Mouse (Mus musculus) CD4-positive, CD25-positive, alpha-beta regulatory T cell, adult 2 months (primary cell): ENCODE measurements around the gene Cobll1.

Experiments
- DNase-seq: peaks from one replicate; pipeline ENCODE4 v3.0.0-alpha.2; 2012; ENCODE audit warnings: low read depth, low spot score

The Cobll1 gene

DNA sequence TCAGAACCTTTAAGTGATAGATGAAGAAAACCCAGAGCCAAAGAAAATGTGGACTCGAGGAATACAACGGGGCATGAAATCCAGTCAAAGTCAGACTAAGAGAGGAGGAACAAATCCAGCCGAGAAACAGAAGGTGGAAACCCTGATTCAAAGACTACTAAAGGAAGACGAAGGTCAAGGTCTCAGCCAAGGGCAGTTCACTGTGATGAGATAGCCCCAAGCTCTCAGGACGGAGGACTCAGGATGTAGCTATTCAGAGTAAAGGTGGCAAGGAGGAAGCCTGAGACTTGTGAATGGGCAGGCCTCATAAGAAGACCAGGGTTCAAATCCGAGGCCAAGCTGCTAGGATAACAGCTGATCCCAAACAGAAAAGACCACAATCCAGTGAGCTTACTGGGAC is 90.3 kb downstream of the Cobll1 start:
- no peak for DNase-seq

DNA sequence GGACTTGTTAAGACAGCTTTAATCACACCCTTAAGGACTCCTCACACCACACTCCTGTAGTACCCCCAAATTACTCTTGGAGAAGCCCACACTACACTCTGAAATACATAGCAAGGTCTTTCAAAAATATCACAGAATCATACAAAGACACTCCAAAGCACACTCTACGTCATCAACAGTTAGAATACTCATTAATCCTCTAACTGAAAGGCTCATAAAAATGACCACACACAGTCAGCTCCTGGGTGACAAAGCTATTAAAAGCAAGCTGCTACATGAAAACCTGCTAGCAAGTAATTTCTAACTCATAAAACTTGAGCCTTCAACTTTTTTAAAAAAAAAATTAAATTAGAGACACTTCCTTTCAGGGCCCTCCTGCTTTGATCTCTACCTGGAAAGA is 91.8 kb downstream of the Cobll1 start:
- no peak for DNase-seq

DNA sequence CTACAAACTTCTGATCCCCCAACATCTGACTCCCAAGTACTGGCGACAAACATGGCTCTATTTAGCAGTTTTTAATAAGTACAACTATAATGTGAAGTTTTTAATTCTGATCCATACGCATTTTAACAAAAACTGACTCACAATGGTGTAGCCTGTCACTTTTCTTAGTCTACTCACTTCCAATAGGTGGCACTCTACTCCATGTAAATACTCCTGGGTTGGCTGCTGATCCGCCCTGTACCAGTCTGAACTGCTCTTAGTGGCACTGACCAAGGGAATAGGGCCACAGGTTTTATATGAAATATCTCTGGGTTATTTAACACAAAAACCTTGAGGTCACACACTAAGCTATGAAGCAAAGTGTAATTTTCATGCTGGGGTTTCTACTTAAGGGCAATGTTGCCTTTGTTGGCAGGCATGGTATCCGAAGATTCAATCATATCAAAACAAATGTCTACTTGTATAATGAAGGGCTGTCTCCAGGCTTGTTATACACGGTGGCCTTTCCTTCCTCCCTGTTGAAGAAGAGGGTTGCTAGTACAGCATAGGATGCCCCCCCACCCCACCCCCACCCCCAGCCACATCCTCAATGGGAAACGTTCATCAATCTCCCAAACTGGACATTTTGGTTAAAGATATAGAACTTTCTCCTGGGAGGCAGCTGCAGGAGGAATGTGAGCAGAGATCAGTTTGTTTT is 93.6 kb downstream of the Cobll1 start:
- peak; percentile 73 for DNase-seq

DNA sequence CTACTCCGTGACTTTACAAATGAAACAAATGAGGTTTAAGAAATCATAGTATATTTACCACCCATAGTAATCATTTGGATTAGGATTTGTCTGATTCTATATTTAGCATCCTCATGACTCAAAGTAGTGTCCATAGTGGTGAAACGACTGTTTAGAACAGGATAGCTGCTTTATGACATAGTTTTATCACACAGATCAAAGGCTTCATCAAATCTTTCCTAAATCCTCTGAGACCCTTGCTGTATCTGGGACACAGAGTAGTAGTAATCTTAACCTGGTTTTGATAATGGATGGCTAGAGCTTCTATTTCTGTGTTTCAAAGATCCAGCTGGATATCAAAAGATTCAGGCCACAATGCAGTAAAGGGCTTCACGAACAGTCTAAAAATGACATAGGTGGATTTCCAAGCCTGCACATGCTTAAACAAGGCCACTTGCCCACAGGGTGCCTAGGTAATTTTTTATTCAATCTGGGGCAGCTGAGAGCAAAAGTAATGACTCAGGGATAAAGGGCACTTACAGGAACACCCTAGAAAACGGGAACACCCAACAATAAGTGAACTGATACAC is 98.0 kb downstream of the Cobll1 start:
- DNase-seq = no peak

DNA sequence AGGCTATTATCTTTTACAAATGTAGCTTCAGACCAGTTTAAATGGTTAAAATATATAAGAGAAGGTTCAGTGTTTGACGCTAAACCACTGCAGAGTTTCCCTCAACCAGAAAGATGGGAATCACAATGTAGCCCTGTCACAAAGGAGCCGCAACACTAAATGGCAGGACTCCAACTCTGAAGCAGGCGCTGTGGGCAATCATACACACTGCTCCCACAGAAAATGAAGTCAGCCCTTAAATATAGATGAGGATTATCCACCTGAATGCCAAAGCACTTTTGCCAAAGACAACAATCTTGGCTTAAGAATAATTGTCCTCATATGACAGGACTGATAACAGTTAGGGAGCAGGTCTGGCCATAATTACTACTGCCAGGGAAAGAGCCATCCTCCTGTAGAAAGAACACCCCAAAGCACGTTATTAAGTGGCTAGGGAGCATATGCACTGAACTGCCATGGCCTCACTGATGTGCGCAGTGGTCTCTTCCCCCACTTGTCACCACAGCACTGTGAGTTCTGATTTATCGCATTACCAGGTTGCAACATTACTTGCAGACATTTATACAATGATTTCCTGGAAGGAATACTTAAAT is 98.8 kb downstream of the Cobll1 start:
- no peak for DNase-seq

DNA sequence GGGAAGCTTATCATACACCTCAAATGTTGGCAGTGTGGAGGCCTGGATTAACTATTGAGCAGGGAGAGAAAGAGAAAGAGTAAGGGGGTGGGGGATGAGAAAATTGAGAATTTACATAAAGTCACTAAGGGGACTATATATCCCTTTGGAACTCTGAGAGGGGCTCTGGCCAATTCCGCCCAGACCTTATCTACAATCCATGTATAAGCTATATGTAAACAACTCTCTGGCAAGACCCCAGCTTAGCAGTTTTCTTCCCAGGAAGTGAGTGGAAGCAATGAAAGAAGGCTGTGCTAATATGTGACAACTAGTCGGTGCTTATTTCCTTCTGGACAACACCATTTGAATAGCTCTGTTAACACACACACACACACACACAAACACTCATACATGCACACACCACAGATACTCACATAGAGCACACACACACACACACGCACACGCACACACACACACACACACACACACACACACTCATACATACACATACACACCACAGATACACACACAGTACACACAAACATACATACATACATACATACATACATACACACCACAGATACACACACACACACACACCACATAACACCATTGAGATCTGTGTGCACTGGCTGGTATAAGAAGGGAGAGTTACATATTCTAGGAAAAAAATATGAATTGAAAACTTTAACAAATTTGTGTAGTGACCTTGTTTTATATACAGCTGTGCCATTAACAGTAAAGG is 99.4 kb downstream of the Cobll1 start:
- DNase-seq = no peak

DNA sequence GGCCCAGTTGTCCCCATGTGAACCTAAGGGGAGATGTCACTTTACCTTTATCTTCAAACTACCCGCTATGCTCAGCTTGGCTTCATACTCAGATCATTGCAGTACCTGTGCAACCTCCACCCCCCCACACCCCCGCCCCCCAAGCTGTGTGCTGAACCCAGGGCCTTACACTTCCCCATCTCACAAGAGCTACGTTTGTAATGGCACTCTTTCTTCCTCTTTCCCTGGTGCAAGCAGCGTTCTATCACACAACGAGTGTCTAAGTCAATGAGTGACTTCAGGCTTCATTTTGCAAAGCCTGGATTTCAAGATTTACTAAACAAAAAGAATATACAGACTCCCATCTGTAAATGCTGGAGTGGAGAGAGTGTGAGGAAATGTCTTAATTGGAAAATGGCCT is 100.2 kb downstream of the Cobll1 start:
- no peak for DNase-seq

DNA sequence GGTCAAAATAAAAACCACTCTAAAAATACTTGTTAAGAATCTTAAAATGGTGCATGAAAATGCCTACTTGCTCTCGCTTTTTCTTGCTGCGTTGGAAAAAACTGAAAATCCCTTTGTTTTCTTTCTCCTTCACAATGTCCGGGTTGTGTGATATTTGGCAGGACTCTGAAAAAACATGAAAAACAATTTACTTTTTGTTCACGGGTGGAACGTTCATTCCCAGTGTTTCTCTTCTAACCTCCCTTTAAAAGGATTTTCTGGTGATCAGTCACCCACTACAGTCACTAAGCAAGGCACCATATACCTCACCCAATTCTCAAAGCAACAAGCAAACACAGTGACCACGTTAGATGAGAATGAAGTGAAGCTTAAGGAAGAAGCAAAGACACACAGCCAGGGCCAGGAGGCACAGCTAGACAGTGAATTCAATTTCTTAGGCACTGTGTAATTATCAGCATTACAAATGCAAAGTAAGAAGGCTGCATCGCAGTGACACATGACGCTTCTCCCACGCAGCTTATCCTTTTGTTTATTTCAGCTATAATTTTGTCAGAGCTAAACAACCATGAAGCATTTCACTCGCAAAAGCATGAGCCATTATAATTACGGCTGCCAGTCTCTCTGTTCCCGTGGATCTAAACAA is 112.9 kb downstream of the Cobll1 start:
- no peak for DNase-seq

DNA sequence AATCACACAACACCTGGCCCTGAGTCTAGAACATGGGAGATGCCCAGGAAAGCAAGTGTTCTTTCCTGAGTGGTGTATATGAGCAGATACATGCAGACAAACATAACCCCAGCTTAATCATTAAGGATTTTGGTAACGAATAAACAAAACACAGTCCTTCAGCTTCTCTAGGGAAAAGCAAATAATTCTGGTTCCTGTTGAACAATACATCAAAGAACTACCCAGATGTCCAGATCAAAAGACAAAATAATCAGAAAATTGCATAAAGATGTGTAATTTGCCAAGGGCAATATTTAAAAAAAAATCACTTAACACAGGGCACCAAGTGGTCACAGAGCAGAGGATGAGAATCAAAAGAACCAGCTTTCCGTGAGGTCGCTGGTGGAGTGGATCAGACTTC is 115.5 kb downstream of the Cobll1 start:
- no peak for DNase-seq

DNA sequence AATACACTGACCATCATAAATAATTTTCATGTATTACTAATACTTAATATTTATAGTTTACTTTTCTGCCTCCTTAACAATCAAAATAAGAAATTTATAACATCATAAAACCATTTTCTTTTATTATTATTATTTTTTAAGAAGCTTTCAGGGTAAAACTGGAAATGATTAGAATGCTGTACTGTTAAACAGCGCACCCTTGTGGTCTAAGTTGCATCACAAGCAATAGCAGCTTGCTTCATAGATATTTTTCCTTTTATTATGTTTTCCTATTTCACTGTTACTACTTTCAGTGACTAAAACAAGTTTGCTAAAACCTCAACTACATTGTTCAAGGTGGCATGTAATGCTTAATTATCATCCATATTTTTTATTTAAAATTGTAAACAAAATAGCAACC is 117.8 kb downstream of the Cobll1 start:
- DNase-seq = peak; percentile 57

DNA sequence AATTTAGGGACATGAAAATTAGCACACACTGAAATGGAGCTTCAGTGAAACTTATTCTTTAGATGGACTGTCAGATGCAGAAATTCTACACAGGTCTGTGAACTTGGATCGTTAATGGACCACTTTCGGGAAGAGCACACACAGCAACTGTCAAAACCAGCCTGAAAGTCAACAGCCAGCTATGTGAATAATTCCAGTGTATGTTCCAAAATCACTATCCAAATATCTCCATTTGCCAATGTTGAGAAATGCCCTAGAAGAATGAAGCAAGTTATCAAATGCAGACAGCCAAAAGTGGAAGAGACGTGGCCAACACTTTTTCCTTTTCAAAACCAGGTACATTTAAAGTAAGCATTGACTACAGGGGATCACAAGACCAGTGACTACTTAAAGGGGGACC is 118.2 kb downstream of the Cobll1 start:
- DNase-seq = no peak

DNA sequence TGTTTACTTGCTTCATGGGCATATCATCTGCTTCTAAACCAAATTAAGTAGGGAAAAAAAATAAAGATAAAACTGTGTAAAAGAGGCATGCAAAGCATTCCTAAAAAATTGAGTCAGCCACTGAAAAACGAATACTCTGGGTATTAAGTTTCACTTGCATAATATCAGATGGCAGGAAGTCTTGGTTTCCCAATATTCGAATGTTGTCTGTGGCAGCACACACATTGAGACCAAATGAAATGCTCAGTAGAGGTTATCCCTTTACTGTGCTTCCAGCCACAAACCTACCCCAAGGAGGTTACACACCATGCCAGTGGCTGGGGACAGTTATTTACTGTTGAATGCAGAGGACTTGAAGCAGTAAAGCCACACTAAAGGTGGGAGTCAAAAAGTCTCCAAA is 119.1 kb downstream of the Cobll1 start:
- DNase-seq = no peak

DNA sequence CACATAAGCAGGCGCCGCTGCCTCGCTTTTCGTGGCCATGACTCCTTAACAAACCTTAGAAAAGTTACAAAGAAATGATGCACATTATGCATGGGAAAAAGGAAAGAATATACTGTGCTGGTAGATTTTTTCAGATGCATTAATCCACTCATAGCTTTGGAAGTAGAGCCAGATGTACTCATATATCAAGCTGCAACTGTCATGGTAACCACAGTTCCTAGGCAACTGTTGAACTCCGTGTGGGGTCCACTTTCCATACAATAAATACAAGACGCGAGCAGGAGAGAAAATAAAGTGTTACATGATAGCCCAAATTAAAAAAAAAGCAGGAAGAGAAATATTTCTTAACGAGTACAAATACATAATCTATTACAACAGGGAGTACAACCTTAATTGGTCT is 119.5 kb downstream of the Cobll1 start:
- DNase-seq = no peak

DNA sequence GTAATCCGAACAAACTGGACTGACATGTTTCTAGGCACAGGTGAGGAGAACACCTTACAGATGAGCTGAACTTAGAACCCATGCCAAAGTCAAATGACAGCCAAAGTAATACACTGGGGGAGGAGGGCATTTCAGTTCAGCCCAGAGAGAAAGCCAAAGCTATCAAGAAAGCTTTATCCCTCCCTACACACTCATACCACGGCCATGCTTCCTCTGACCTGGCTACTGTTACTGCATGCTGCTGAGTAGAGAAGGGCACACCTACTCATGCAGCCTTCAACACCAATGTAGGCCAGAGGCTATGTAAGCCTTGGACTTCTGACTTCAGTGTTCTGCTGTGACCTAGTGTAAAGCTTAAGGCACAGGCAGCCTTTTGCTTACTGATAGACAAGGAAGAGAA is 120.1 kb downstream of the Cobll1 start:
- DNase-seq = no peak

DNA sequence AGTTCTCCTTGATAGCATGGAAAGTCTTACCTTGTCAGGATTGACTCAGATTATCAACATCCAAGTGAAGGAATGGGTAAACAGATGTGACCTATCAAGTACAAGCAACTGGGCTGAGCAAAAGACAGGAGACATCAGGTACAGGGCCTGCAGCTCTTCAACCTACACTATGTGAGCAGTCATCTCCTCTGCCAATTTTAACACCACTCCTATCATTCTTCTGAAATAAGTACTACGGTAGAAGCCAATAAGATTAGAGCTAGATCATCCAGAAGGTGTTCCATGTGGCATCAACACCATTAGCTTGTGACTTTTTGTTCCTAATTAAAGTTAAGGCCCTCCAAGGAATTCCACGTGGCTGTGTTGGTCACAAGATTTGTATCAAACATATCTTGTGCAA is 121.3 kb downstream of the Cobll1 start:
- no peak for DNase-seq

DNA sequence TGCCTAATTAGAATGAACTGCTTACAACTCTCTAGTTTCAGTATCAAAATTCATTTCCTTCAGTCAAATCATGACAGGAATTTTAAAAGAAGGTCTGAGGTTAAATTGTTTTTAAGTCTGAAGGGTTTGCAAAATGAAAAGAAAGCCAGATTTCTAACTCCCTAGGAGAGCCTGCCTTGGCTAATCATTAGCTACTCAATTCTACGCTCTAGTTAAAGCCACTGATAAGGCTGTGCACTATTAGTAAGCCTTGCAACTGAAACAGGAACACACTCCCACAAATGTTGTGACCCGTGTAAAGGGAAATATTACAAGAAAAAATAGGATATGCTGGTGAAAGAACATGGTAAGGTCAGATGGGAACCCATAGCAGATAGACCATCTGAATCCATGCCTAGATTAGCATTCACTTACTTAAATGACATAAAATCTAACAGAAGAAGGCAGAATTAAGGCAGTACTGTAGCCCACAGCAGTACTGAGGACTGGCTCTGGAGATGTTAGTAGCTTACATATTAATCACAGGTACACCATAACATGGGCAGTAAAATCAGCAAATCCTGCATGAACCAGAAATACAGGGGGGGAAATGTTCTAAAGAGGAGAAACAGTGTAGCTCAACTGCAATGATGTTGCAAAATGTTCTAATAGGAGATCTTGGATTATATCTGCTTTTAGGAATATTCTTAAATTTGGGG is 122.6 kb downstream of the Cobll1 start:
- no peak for DNase-seq

DNA sequence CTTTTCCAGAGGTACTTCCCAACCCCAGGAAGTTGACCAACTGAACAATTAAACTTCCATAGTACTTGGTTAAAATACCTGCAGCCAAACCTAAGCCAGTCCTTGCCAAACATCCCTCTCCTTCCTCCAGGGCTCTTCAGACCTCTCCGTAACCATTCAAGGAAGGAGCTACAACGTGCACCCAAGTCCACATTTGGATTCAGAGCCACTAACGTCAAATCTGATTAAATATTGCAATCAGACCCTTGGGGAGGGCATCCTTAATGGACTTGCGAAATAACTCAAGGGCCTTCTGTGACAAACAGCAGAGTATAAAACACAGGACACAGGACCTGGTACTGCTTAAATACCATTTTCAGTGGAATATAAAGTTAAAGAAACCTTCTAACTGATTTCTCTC is 126.0 kb downstream of the Cobll1 start:
- DNase-seq = no peak

DNA sequence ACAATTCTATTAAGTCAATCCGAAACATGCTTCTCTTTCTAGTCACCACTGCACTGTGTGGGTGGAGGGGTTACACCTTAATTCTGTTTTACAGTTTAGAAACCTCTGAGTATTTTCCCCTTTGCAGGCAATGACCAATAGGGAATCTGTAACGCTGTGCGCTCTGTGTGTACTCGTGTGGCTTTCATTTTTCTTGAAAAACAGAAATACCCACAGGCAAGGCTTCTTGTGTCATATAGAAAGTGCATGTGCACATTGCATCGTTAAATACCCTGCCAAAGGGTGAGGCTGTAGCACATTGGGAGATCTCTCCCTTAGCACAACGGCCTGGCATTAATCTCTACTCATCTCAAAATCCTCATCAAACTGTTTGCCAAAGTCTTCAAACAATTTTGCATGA is 134.6 kb downstream of the Cobll1 start:
- no peak for DNase-seq

DNA sequence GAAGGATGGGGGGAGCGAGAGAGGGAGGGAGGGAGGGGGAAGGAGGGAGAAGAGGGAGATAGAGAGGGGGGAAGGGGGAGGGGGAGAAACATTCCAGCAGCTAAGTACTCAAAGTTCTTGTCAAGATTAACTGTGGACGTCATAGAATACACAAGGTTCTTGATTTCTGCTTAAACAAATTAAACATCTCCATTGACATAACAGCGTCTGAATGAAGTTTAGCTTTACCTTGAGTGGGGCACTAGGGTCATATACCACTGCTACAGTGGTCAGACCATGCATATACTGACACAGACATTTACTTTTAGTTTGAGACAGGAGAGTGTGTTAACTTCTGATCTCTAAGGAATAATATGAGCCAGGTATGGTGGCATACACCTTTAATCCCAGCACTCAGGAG is 135.4 kb downstream of the Cobll1 start:
- no peak for DNase-seq

DNA sequence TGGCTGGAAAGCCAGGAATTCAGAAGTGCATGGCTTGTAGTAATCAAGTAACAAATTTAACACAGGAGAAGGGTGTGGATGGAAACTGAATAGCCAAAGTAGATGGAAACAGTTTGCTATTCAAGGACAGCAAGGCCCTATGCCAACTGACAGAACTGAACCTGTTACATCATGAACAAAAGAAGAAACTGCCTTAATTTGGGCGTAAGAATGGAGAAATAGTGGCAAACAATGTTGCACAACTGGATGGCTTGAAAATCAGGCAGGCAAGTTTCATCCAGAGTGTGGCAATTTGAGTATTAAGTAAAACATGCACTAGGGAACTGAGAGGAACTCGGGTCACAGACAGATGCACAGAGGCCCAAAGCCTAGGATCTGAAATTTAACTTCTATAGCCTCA is 137.8 kb downstream of the Cobll1 start:
- DNase-seq = no peak

DNA sequence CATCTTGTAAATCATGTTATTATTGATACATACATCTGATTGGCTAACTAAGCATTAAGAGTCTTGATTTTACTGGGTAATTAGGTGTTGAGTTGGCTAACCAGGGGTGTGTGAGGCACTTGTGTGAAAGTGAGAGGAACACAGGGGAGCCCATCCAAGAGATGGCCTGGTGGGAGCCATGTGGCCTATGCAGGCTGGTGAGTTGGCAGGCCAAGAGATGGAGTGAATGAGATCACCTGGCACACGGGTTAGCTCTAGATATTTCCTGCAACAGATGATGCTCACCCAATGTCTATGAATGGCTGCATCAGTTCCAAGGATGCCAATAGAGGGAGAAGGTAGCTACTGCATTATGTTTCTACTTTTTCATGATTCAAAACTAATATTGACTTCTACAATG is 139.2 kb downstream of the Cobll1 start:
- DNase-seq = no peak

DNA sequence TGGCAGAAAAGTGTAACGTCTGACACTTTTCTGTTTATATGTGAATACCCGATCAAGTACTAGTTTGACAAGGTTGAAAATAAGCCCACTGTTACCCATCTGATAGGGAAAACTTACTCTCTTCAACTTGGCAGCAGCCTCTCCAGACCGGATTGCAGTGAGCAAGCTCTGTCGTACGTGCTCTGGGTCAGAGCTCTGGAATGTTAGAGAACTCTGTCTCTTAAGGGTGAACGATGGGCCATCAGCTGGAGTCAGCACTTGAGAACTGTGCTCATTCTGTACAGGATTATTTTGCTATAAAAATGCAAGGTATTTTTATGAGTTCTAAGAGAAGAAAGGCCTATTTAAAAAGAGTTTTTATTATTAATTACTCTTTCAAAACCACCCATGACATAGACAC is 143.6 kb downstream of the Cobll1 start:
- no peak for DNase-seq
